Mouse (Mus musculus) embryonic facial prominence, embryonic 11.5 days (tissue): ENCODE results near the gene Lhpp. TPM values are rescaled to one million over a fixed set of nuclear protein-coding genes. Genes with fewer than 3 reads are reported as not detected.

Experiments
- ATAC-seq: fragments of 200-750 bp; cut with Nextera tagmentation; replicated peaks from 2 replicates; pipeline ENCODE4 v1.8.0; 2017; ENCODE audit warnings: low read depth; ENCODE audit not compliant: insufficient number of reproducible peaks, low FRiP score, low TSS enrichment
- DNase-seq: peaks from one replicate; pipeline ENCODE4 v3.0.0-alpha.2; 2015; ENCODE audit warnings: low spot score
- H3K27ac ChIP-seq: fragments of 300-500 bp; sonication (generic); replicated peaks from 2 replicates; pipeline ENCODE4 v1.5.1; 2014; ENCODE audit warnings: mild to moderate bottlenecking, low read depth, low read length, control low read depth
- H3K27me3 ChIP-seq: fragments of 300-500 bp; sonication (generic); 2 replicates; pipeline ENCODE4 v1.6.1; 2014; ENCODE audit warnings: mild to moderate bottlenecking, low read length, moderate library complexity, mixed read lengths; ENCODE audit not compliant: control insufficient read depth, insufficient read depth
- H3K36me3 ChIP-seq: fragments of 300-500 bp; sonication (generic); replicated peaks from 2 replicates; pipeline ENCODE4 v1.6.1; 2014; ENCODE audit warnings: low read depth, mild to moderate bottlenecking, low read length, moderate library complexity, mixed read lengths; ENCODE audit not compliant: control insufficient read depth, insufficient read depth
- H3K4me1 ChIP-seq: fragments of 300-500 bp; sonication (generic); 2 replicates; pipeline ENCODE4 v1.6.1; 2014; ENCODE audit warnings: low read length, mixed read lengths; ENCODE audit not compliant: control insufficient read depth, insufficient read depth
- H3K4me2 ChIP-seq: fragments of 300-500 bp; sonication (generic); 2 replicates; pipeline ENCODE4 v1.6.1; 2014; ENCODE audit warnings: low read depth, mild to moderate bottlenecking, control low read depth, low read length, moderate library complexity
- H3K4me3 ChIP-seq: fragments of 300-500 bp; sonication (generic); 2 replicates; pipeline ENCODE4 v1.5.1; 2014; ENCODE audit warnings: low read depth, low read length, control low read depth
- H3K9ac ChIP-seq: fragments of 300-500 bp; sonication (generic); replicated peaks from 2 replicates; pipeline ENCODE4 v1.6.1; 2014; ENCODE audit warnings: mild to moderate bottlenecking, control low read depth, low read length
- H3K9me3 ChIP-seq: fragments of 300-500 bp; sonication (generic); replicated peaks from 2 replicates; pipeline ENCODE4 v1.6.1; 2016; ENCODE audit warnings: mild to moderate bottlenecking, low read length, inconsistent platforms, mixed read lengths; ENCODE audit not compliant: control insufficient read depth
- WGBS: fragments of 180-500 bp; shearing (Covaris S2); extraction: QIAGEN DNeasy Blood & Tissue Kit; methylation state at CpG from one replicate; pipeline ENCODE4 v1.1.7; 2014; 5-methylcytosine and 5-hydroxymethylcytosine counted together
- polyA plus RNA-seq: library from polyadenylated mRNA; unstranded; fragments of >200 nt; fragmentation: Nextera tagmentation; extraction: Ambion mirVana; gene quantifications from 2 replicates; pipeline ENCODE4 v1.2.1, GENCODE M21; 2014

The Lhpp gene
- polyA plus RNA-seq, 1 experiment from 2014 or later = 15.5 TPM

GRCm38 (mm10) chr7:132681831-132682230, 71.4 kb downstream of the Lhpp start:
- no peak for ATAC-seq
- no peak for DNase-seq
- H3K9ac ChIP-seq = no peak overlapping the region
- WGBS = 80% methylated on average over 1 of the region's 1 CpGs
- H3K4me1 ChIP-seq = no peaks in the 10 kb centered on the region
- no peaks in the 10 kb centered on the region for H3K27me3 ChIP-seq
- no peak overlapping the region for H3K27ac ChIP-seq
- no peak overlapping the region for H3K4me3 ChIP-seq
- no peaks in the 10 kb centered on the region for H3K36me3 ChIP-seq
- H3K4me2 ChIP-seq = no peak overlapping the region
- H3K9me3 ChIP-seq = no peaks in the 10 kb centered on the region

DNA sequence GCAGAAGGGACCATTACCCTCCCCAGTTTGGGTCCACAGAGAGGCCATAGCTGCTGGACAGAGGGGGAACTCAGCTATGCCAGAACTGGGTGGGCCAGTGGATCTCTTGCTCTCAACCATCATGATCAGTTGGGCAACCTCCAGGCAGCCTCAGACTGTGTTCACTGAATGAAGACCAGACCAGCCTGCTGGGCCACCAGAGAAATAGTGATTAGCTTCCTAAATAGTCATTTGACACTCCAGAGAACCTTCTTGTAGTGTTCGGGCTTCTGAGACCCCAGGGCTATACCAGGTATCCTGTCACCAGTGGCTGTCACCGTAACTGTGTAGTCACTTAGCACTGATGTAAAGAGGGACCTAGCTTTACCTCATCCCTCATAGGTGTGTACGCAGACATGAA, 71.9 kb downstream of the Lhpp start:
- Histone ChIP-seq H3K9ac (no peak overlapping the region), H3K27me3 (no peaks in the 10 kb centered on the region), H3K36me3 (no peaks in the 10 kb centered on the region), H3K27ac (no peak overlapping the region), H3K4me2 (no peak overlapping the region), H3K9me3 (no peaks in the 10 kb centered on the region), H3K4me3 (no peak overlapping the region), H3K4me1 (no peaks in the 10 kb centered on the region)
- ATAC-seq = no peak
- 91% methylated on average over 3 of the region's 3 CpGs for WGBS
- no peak for DNase-seq

GRCm38 (mm10) chr7:132682901-132683300, 72.5 kb downstream of the Lhpp start:
- Histone ChIP-seq H3K9me3 (no peaks in the 10 kb centered on the region), H3K27ac (no peak overlapping the region), H3K27me3 (no peaks in the 10 kb centered on the region), H3K4me1 (no peaks in the 10 kb centered on the region), H3K36me3 (no peaks in the 10 kb centered on the region), H3K4me3 (no peak overlapping the region), H3K4me2 (no peak overlapping the region), H3K9ac (no peak overlapping the region)
- ATAC-seq = no peak
- DNase-seq = no peak
- 79% methylated on average over 3 of the region's 3 CpGs for WGBS

DNA sequence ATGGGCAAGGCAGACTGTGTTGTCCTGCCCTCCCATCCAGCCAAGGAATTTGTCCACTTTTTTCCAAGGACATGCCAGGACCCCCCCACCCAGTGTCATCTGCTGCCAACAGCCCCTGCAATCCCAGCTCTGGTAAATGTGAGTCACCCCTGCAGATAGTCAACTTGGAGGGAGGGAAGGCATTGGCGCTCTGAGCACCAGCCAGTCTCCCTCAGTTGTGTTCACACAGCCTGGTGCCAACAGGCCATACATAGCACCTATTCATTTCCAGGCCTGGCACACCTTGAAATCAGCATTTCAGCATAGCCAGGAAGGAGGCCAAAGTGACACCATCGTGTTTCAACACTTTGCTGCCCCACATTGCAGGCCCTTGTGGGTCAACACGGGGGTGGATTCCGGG, 73.5 kb downstream of the Lhpp start:
- WGBS = 87% methylated on average over 4 of the region's 4 CpGs
- no peaks in the 10 kb centered on the region for H3K36me3 ChIP-seq
- no peaks in the 10 kb centered on the region; the same call in 1 of the 2 replicates for H3K4me1 ChIP-seq
- no peak for DNase-seq
- H3K9me3 ChIP-seq = no peaks in the 10 kb centered on the region
- no peak overlapping the region for H3K4me2 ChIP-seq
- H3K27ac ChIP-seq = no peak overlapping the region
- H3K9ac ChIP-seq = no peak overlapping the region
- ATAC-seq = no peak
- H3K4me3 ChIP-seq = no peak overlapping the region
- H3K27me3 ChIP-seq = no peaks in the 10 kb centered on the region

DNA sequence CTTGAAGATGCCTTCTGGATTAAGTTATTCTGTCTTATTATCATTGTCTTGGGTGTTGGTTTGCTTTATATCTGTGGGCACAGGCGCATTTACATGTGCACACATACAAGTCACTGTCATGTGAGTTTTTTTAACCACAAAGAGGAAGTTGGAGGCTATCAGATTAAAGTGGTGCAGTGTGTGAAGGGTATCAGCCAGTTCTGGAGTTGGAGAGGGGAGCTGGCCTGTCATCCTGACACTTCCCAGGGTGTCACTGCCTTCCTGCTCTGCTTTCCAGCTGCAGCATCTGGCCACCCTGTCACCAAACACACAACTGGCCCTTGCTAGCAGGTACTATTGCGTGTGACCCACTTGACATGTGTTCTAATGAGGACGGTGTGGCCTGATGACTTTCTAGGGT, 76.1 kb downstream of the Lhpp start:
- Histone ChIP-seq H3K9ac (no peak overlapping the region), H3K36me3 (no peaks in the 10 kb centered on the region), H3K9me3 (no peaks in the 10 kb centered on the region), H3K27ac (no peak overlapping the region), H3K4me3 (no peak overlapping the region), H3K4me1 (no peaks in the 10 kb centered on the region; the same call in 1 of the 2 replicates), H3K27me3 (no peaks in the 10 kb centered on the region), H3K4me2 (no peak overlapping the region)
- 89% methylated on average over 3 of the region's 3 CpGs for WGBS
- ATAC-seq (no peak), DNase-seq (no peak)

DNA sequence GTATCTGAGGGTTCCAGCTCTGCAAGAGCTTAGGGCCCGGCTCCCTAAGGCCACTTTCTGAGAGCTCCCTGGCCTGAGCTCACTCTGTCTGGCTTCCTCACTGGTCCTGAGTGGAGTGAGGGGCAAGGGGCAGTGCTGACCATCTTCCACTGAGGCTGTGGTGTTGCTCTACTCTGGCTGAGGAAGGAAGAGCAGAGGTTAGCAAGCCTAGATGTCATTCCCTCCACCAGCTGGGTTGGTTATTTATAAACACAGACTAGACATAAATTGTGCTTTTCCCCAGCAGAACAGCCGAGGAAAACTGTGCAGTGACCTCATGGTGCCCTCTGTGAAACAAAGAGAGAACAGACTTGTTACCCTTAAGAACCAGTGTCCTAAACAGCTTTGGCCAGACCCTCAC, 77.5 kb downstream of the Lhpp start:
- DNase-seq (no peak), ATAC-seq (no peak)
- H3K27me3 ChIP-seq = no peaks in the 10 kb centered on the region
- H3K4me1 ChIP-seq = no peaks in the 10 kb centered on the region; the same call in 1 of the 2 replicates
- no peaks in the 10 kb centered on the region for H3K9me3 ChIP-seq
- no peak overlapping the region for H3K4me2 ChIP-seq
- H3K9ac ChIP-seq = no peak overlapping the region
- H3K36me3 ChIP-seq = no peaks in the 10 kb centered on the region
- H3K4me3 ChIP-seq = no peak overlapping the region
- WGBS = 50% methylated on average over 2 of the region's 2 CpGs
- H3K27ac ChIP-seq = no peak overlapping the region

DNA sequence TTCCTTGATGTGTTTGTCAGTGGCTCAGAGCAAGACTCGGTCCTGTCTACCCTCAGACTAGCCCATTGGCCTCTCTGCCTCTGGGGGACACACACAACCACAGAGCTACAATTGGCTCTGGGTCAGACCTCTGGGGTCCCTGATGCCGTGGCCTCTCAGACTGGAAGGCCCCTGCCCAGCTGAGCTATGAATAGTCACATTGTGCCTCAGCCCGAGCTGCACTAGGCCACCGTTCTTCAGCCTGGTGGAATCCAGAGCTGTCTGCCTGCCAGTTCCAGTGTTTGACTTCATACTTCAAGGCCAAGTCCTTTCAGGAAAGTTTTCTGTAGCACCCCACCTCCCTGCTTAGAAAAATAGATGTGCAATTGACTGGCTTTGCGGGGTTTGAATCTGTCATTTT, 78.3 kb downstream of the Lhpp start:
- H3K27ac ChIP-seq = no peak overlapping the region
- DNase-seq = no peak
- H3K4me2 ChIP-seq = no peak overlapping the region
- H3K9me3 ChIP-seq = no peaks in the 10 kb centered on the region
- ATAC-seq = no peak
- H3K36me3 ChIP-seq = no peaks in the 10 kb centered on the region
- WGBS = 32% methylated on average over 5 of the region's 5 CpGs
- no peaks in the 10 kb centered on the region for H3K27me3 ChIP-seq
- H3K9ac ChIP-seq = no peak overlapping the region
- H3K4me3 ChIP-seq = no peak overlapping the region
- H3K4me1 ChIP-seq = no peaks in the 10 kb centered on the region; the same call in 1 of the 2 replicates

- Histone ChIP-seq H3K9me3 (no peaks in the 10 kb centered on the region), H3K9ac (no peak overlapping the region), H3K4me2 (no peak overlapping the region), H3K4me1 (no peaks in the 10 kb centered on the region; the same call in 1 of the 2 replicates), H3K27me3 (no peaks in the 10 kb centered on the region), H3K36me3 (no peaks in the 10 kb centered on the region), H3K27ac (no peak overlapping the region), H3K4me3 (no peak overlapping the region)
- 44% methylated on average over 5 of the region's 5 CpGs for WGBS
- DNase-seq = no peak
- ATAC-seq = no peak
These were observed 79.3 kb downstream of the Lhpp start for GRCm38 (mm10) chr7:132689722-132690121.
